Mouse (Mus musculus) forebrain, embryonic 15.5 days (tissue): ENCODE measurements at regions not wholly inside any gene's neighbourhood (a gene's known extent, or its start where the extent isn't known, plus 50 kb on each side); places are given as distances from the start of the nearest gene placed in this dataset.
"Not testable (repeated sequence)": the region's sequence is repeated elsewhere in the genome, so short reads cannot be mapped to it uniquely, and the experiment has no call there.

Experiments
- ATAC-seq: fragments of 200-750 bp; cut with Nextera tagmentation; replicated peaks from 2 replicates; pipeline ENCODE4 v1.8.0; 2017; ENCODE audit warnings: mild to moderate bottlenecking, moderate TSS enrichment, moderate library complexity
- H3K27ac ChIP-seq: fragments of 300-500 bp; sonication (generic); replicated peaks from 2 replicates; pipeline ENCODE4 v1.5.1; 2015; ENCODE audit warnings: mild to moderate bottlenecking, inconsistent platforms
- H3K27me3 ChIP-seq: fragments of 300-500 bp; sonication (generic); 2 replicates; pipeline ENCODE4 v1.6.1; 2015; ENCODE audit warnings: inconsistent platforms
- H3K36me3 ChIP-seq: fragments of 300-500 bp; sonication (generic); 2 replicates; pipeline ENCODE4 v1.6.1; 2015; ENCODE audit warnings: mild to moderate bottlenecking, inconsistent platforms
- H3K4me1 ChIP-seq: fragments of 300-500 bp; sonication (generic); 2 replicates; pipeline ENCODE4 v1.6.1; 2015; ENCODE audit warnings: inconsistent platforms
- H3K4me2 ChIP-seq: fragments of 300-500 bp; sonication (generic); replicated peaks from 2 replicates; pipeline ENCODE4 v1.6.1; 2015; ENCODE audit warnings: mild to moderate bottlenecking, inconsistent platforms
- H3K4me3 ChIP-seq: fragments of 300-500 bp; sonication (generic); 2 replicates; pipeline ENCODE4 v1.5.1; 2015; ENCODE audit warnings: mild to moderate bottlenecking, inconsistent platforms
- H3K9ac ChIP-seq: fragments of 300-500 bp; sonication (generic); replicated peaks from 2 replicates; pipeline ENCODE4 v1.6.1; 2015; ENCODE audit warnings: mild to moderate bottlenecking, inconsistent platforms
- H3K9me3 ChIP-seq: fragments of 300-500 bp; sonication (generic); 2 replicates; pipeline ENCODE4 v1.6.1; 2016; ENCODE audit warnings: inconsistent platforms
- WGBS: fragments of 180-500 bp; shearing (Covaris S2); methylation state at CpG from one replicate; pipeline ENCODE4 v1.1.7; 2015; ENCODE audit warnings: mixed read lengths; 5-methylcytosine and 5-hydroxymethylcytosine counted together

GRCm38 (mm10) chr16:30712570-30712969, 113.0 kb downstream of the Fam43a start:
- Histone ChIP-seq H3K4me3 (no peak overlapping the region), H3K4me2 (no peak overlapping the region), H3K9me3 (no peaks in the 10 kb centered on the region), H3K4me1 (no peaks in the 10 kb centered on the region), H3K27me3 (no peaks in the 10 kb centered on the region), H3K36me3 (no peaks in the 10 kb centered on the region), H3K27ac (no peak overlapping the region), H3K9ac (no peak overlapping the region)
- WGBS: 78% methylated on average over 6 of the region's 6 CpGs
- ATAC-seq: no peak

DNA sequence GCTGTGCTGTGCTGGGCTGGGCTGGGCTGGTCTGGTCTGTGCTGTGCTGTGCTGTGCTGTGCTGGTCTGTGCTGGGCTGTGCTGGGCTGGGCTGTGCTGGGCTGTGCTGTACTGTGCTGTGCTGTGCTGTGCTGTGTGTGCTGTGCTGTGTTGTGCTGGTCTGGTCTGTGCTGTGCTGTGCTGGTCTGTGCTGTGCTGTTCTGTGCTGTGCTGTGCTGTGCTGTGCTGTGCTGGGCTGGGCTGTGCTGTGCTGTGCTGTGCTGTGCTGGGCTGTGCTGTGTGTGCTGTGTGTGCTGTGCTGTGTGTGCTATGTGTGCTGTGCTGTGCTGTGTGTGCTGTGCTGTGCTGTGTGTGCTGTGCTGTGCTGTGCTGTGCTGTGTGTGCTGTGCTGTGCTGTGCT, 118.1 kb downstream of the Fam43a start:
- not testable (repeated sequence) for H3K4me1 ChIP-seq, H3K9me3 ChIP-seq, ATAC-seq, H3K27ac ChIP-seq, H3K4me2 ChIP-seq, H3K9ac ChIP-seq, H3K4me3 ChIP-seq, H3K27me3 ChIP-seq, H3K36me3 ChIP-seq

GRCm38 (mm10) chr16:30720791-30721190, 121.3 kb downstream of the Fam43a start:
- H3K4me2 ChIP-seq: no peak overlapping the region
- no peak overlapping the region for H3K9ac ChIP-seq
- no peaks in the 10 kb centered on the region for H3K9me3 ChIP-seq
- no peak overlapping the region for H3K27ac ChIP-seq
- ATAC-seq: no peak
- no peaks in the 10 kb centered on the region for H3K4me1 ChIP-seq
- no peaks in the 10 kb centered on the region for H3K27me3 ChIP-seq
- no peak overlapping the region for H3K4me3 ChIP-seq
- WGBS: 71% methylated on average over 6 of the region's 6 CpGs
- H3K36me3 ChIP-seq: no peaks in the 10 kb centered on the region

DNA sequence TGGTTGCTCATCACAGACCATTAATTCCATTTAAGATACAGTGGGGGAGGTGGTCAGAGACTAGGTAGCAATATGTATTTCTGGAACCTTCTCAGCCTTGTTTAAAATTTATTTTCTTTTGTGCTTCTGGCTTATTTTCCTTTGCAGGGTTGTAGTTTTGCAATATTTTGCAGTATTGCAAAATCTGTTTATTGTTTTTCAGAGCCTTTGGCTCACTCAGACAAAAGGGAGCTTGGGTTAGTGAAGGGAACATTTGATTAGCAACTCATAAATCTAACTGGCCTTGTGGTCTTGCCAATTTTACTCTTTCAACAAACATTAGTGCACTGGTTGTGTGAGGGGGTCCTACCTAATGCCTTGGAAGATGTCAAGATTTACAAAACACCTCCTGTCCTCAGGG, 121.7 kb downstream of the Fam43a start:
- no peak for ATAC-seq
- Histone ChIP-seq H3K4me1 (no peaks in the 10 kb centered on the region), H3K27me3 (no peaks in the 10 kb centered on the region), H3K27ac (no peak overlapping the region), H3K9ac (no peak overlapping the region), H3K4me2 (no peak overlapping the region), H3K36me3 (no peaks in the 10 kb centered on the region), H3K4me3 (no peak overlapping the region), H3K9me3 (no peaks in the 10 kb centered on the region)

- no peak overlapping the region for H3K4me3 ChIP-seq
- no peak overlapping the region for H3K27ac ChIP-seq
- no peak overlapping the region for H3K4me2 ChIP-seq
- H3K4me1 ChIP-seq: no peaks in the 10 kb centered on the region
- no peaks in the 10 kb centered on the region for H3K27me3 ChIP-seq
- ATAC-seq: no peak
- H3K36me3 ChIP-seq: no peaks in the 10 kb centered on the region
- H3K9me3 ChIP-seq: no peaks in the 10 kb centered on the region
- no peak overlapping the region for H3K9ac ChIP-seq
- WGBS: 90% methylated on average over 3 of the region's 3 CpGs
These were observed 122.8 kb downstream of the Fam43a start for GRCm38 (mm10) chr16:30722372-30722771.

GRCm38 (mm10) chr16:30724591-30724990, 125.1 kb downstream of the Fam43a start:
- Histone ChIP-seq H3K27me3 (no peaks in the 10 kb centered on the region), H3K27ac (no peak overlapping the region), H3K4me3 (no peak overlapping the region), H3K4me2 (no peak overlapping the region), H3K36me3 (no peaks in the 10 kb centered on the region), H3K4me1 (no peaks in the 10 kb centered on the region), H3K9me3 (no peaks in the 10 kb centered on the region), H3K9ac (no peak overlapping the region)
- WGBS: 100% methylated on average over 1 of the region's 1 CpGs
- ATAC-seq: no peak

DNA sequence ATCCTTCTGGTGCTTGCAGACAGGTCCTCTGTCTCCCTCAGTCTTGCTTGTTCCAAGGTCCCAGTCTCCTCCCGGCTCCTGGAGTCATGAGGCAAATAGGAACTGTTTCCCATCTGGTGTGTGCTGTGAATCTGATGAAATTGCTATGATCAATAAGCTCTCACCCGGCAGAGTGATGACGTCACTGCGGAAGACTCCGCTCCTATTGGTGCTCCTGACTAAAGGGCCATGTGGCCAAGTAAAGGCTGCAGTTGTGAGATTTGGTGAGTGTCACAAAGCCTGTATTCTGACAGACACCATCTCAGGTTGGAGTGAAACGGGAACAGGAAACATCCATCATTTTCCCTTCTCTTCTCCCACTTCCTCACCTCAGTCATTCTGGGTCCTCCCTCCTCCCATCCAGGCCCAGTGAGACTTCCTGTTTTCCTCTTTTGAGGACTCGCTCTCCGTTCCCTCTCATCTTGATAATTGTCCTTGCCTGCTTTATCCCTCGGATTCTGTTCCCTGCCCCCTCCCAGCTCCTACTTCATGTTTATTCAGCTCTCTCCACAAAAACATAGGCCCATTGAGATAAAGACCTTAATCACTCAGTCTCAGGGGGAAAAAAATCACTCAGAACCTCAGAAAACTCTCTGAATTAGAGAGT, 133.4 kb downstream of the Fam43a start:
- H3K4me2 ChIP-seq: no peak overlapping the region
- no peak overlapping the region for H3K27ac ChIP-seq
- H3K9ac ChIP-seq: no peak overlapping the region
- H3K27me3 ChIP-seq: no peaks in the 10 kb centered on the region
- H3K4me3 ChIP-seq: no peak overlapping the region
- H3K36me3 ChIP-seq: no peaks in the 10 kb centered on the region
- WGBS: 63% methylated on average over 9 of the region's 9 CpGs
- no peaks in the 10 kb centered on the region for H3K9me3 ChIP-seq
- 0 out of 2 replicates have a peak, but pooled peaks cover 2% of the 10 kb centered on the region for H3K4me1 ChIP-seq
- ATAC-seq: no peak; the same call in 1 of the 2 replicates

DNA sequence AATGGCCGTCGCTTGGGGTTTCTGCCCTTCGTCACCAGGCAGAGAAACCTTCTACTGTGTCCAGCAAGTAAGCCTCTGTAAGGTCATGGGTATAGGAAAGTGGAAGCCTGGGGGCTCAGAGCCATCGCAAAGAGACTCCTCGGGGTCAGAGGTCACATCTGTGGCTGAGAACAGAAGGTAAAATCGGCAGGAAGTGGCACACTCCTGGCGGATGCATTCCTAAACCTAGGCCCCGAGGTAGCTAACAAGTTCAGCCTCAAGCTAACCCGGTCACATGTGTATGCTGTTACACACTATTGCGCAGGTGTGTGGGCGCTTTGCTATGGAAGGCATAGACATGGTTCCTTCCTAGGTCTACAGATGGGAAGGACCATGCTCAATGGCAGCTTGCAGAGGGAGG, 134.0 kb downstream of the Fam43a start:
- no peak for ATAC-seq
- no peak overlapping the region for H3K27ac ChIP-seq
- H3K36me3 ChIP-seq: no peaks in the 10 kb centered on the region
- H3K27me3 ChIP-seq: no peaks in the 10 kb centered on the region
- WGBS: 85% methylated on average over 11 of the region's 11 CpGs
- H3K4me1 ChIP-seq: 0 out of 2 replicates have a peak, but pooled peaks cover 2% of the 10 kb centered on the region
- H3K9me3 ChIP-seq: no peaks in the 10 kb centered on the region
- H3K4me2 ChIP-seq: no peak overlapping the region
- H3K4me3 ChIP-seq: no peak overlapping the region
- H3K9ac ChIP-seq: no peak overlapping the region

GRCm38 (mm10) chr16:30735360-30735759, 135.8 kb downstream of the Fam43a start:
- no peak overlapping the region for H3K9ac ChIP-seq
- no peak overlapping the region for H3K27ac ChIP-seq
- H3K4me1 ChIP-seq: 0 out of 2 replicates have a peak, but pooled peaks cover 2% of the 10 kb centered on the region
- ATAC-seq: no peak
- no peak overlapping the region for H3K4me2 ChIP-seq
- no peak overlapping the region for H3K4me3 ChIP-seq
- no peaks in the 10 kb centered on the region for H3K36me3 ChIP-seq
- no peaks in the 10 kb centered on the region for H3K27me3 ChIP-seq
- WGBS: 61% methylated on average over 3 of the region's 3 CpGs
- no peaks in the 10 kb centered on the region for H3K9me3 ChIP-seq

DNA sequence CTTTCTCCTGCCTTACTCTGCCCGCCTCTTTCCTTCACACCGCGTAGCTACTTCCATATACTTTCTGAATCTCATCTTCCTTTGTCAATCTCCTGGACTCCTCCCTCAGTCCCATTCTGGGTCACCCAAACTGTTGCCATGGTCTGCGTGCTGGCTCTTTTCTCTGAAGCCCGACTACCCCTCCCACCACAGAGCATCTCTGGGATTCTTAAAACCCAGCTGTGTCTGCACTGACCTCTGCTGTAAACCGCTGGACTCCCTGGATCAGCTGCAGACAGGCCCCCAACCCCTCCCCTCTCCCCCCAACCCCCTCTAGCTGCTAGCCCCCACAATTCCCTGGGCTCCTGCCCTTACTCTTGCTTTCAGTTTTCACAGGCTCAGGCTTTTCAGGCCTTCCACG, 136.4 kb downstream of the Fam43a start:
- H3K27ac ChIP-seq: no peak overlapping the region
- H3K4me2 ChIP-seq: no peak overlapping the region
- ATAC-seq: no peak
- H3K4me1 ChIP-seq: 0 out of 2 replicates have a peak, but pooled peaks cover 2% of the 10 kb centered on the region
- H3K9ac ChIP-seq: no peak overlapping the region
- WGBS: 43% methylated on average over 7 of the region's 7 CpGs
- no peaks in the 10 kb centered on the region for H3K9me3 ChIP-seq
- H3K36me3 ChIP-seq: no peaks in the 10 kb centered on the region
- no peaks in the 10 kb centered on the region for H3K27me3 ChIP-seq
- no peak overlapping the region for H3K4me3 ChIP-seq

- no peak for ATAC-seq
- no peaks in the 10 kb centered on the region for H3K36me3 ChIP-seq
- no peaks in the 10 kb centered on the region for H3K27me3 ChIP-seq
- H3K9me3 ChIP-seq: no peaks in the 10 kb centered on the region
- 0 out of 2 replicates have a peak, but pooled peaks cover 2% of the 10 kb centered on the region for H3K4me1 ChIP-seq
- H3K27ac ChIP-seq: no peak overlapping the region
- H3K4me2 ChIP-seq: no peak overlapping the region
- no peak overlapping the region for H3K4me3 ChIP-seq
- WGBS: 77% methylated on average over 17 of the region's 17 CpGs
- H3K9ac ChIP-seq: no peak overlapping the region
These were observed 137.3 kb downstream of the Fam43a start for GRCm38 (mm10) chr16:30736662-30737326.

DNA sequence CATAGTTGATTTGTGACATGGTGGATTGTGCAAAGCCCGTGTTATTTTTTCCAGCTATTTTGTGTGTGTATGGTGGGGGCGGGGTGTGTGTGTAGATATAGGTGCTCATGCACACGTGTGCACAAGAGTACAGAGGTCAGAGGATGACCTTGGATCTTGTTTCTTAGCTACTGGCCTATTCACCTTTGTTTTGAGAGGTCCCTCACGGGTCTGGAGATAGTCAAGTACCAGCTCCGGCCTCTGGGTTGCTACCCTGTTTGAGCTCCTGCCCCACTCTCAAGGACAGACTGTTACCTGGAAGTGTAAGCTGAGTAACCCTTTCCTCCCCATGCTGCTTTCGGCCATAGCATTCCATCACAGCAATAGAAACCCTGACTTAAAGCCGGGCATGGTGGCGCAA, 138.0 kb downstream of the Fam43a start:
- Histone ChIP-seq H3K9me3 (no peaks in the 10 kb centered on the region), H3K9ac (no peak overlapping the region)
- WGBS: 83% methylated on average over 8 of the region's 8 CpGs

DNA sequence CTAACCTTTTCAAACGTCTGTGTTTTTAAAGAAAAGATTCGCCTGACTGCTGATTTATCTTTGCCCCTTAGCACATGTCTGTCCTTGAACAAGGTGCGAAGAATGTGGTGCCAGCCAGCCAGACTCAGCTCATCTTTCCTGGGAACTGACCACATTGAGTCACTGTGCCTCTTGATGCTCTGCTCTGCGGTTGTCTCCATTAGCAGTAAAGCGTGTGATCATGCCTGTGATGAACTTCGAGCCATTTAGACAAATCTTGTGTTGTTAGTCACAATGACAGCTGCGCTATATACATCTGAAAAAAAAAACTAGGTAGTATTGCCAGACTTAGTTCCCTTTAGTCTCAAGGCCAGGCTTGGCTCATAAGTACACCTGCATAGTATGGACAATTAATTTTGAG, 140.1 kb downstream of the Fam43a start:
- Histone ChIP-seq H3K27ac (no peak overlapping the region), H3K36me3 (no peaks in the 10 kb centered on the region), H3K9me3 (no peaks in the 10 kb centered on the region), H3K4me1 (peaks cover 8% of the 10 kb centered on the region), H3K9ac (no peak overlapping the region), H3K4me2 (no peak overlapping the region), H3K4me3 (no peak overlapping the region), H3K27me3 (no peaks in the 10 kb centered on the region)
- no peak for ATAC-seq
- 90% methylated on average over 7 of the region's 7 CpGs for WGBS

More for the DNA sequence above, 138.0 kb downstream of the Fam43a start:
- ATAC-seq: no peak
- Histone ChIP-seq H3K36me3 (no peaks in the 10 kb centered on the region), H3K4me1 (0 out of 2 replicates have a peak, but pooled peaks cover 2% of the 10 kb centered on the region), H3K4me3 (no peak overlapping the region), H3K27ac (no peak overlapping the region), H3K4me2 (no peak overlapping the region), H3K27me3 (no peaks in the 10 kb centered on the region)
